In genomic region chr7:96209783-96210524, GRCm38 (mm10) we compare ENCODE assay signal across 8 mouse cellular contexts. TPM values are rescaled to one million over a fixed set of nuclear protein-coding genes. Genes with fewer than 3 reads are reported as not detected.
A peak's percentile ranks its signal among the peaks of the same experiment; 100 is the strongest.
DNase-seq lines count a peak whose midpoint lies in the region; ATAC-seq lines count a peak whose summit lies in the region.

No protein-coding gene starts in this region.

- H3K4me2 ChIP-seq in forebrain, embryonic 11.5 days (ENCODE audit: low read depth, low read length, severe bottlenecking): peak overlapping the region; percentile 94
- peak overlapping the region; percentile 89 for H3K4me2 ChIP-seq in hindbrain, embryonic 14.5 days (replicated peaks)
- peak overlapping the region; percentile 98 for H3K4me2 ChIP-seq in stomach, embryonic 15.5 days

- peak overlapping the region; percentile 76 for H3K4me3 ChIP-seq in forebrain, embryonic 11.5 days (ENCODE audit: low read depth, low read length)
- peak overlapping the region; percentile 77 for H3K4me3 ChIP-seq in hindbrain, embryonic 14.5 days (replicated peaks; ENCODE audit: low read length)
- H3K4me3 ChIP-seq in midbrain, embryonic 10.5 days: peak overlapping the region; percentile 87
- peak overlapping the region; percentile 70 for H3K4me3 ChIP-seq in stomach, embryonic 15.5 days (replicated peaks)

- peak overlapping the region; percentile 83 for H3K27ac ChIP-seq in forebrain, embryonic 11.5 days (ENCODE audit: low read depth, low read length)
- peak overlapping the region; percentile 94 for H3K27ac ChIP-seq in hindbrain, embryonic 14.5 days
- peak overlapping the region; percentile 95 for H3K27ac ChIP-seq in midbrain, embryonic 10.5 days (replicated peaks)
- peak overlapping the region; percentile 78 for H3K27ac ChIP-seq in stomach, embryonic 15.5 days

- H3K36me3 ChIP-seq in forebrain, embryonic 11.5 days (ENCODE audit: control insufficient read depth, insufficient read depth, low read length): no peaks in the 10 kb centered on the region
- no peaks in the 10 kb centered on the region for H3K36me3 ChIP-seq in hindbrain, embryonic 14.5 days (replicated peaks; ENCODE audit: control insufficient read depth, insufficient read depth)
- no peaks in the 10 kb centered on the region for H3K36me3 ChIP-seq in midbrain, embryonic 10.5 days
- H3K36me3 ChIP-seq in stomach, embryonic 15.5 days: no peaks in the 10 kb centered on the region

- H3K4me1 ChIP-seq in forebrain, embryonic 11.5 days (replicated peaks; ENCODE audit: control insufficient read depth, insufficient read depth, low read length): peaks cover 13% of the 10 kb centered on the region; the same call in 1 of the 2 replicates
- H3K4me1 ChIP-seq in hindbrain, embryonic 14.5 days (replicated peaks; ENCODE audit: control insufficient read depth, insufficient read depth, low read length): peaks cover 21% of the 10 kb centered on the region
- peaks cover 54% of the 10 kb centered on the region for H3K4me1 ChIP-seq in midbrain, embryonic 10.5 days
- H3K4me1 ChIP-seq in stomach, embryonic 15.5 days: peaks cover 14% of the 10 kb centered on the region

- peak overlapping the region; percentile 96 for H3K9ac ChIP-seq in forebrain, embryonic 11.5 days (ENCODE audit: low read length)
- peak overlapping the region; percentile 90 for H3K9ac ChIP-seq in hindbrain, embryonic 14.5 days
- peak overlapping the region; percentile 69 for H3K9ac ChIP-seq in stomach, embryonic 15.5 days

- no peaks in the 10 kb centered on the region for H3K27me3 ChIP-seq in forebrain, embryonic 11.5 days (ENCODE audit: control insufficient read depth, insufficient read depth, low read length)
- H3K27me3 ChIP-seq in hindbrain, embryonic 14.5 days (ENCODE audit: control insufficient read depth, insufficient read depth, low read length): peaks cover 5% of the 10 kb centered on the region; the same call in 1 of the 2 replicates
- H3K27me3 ChIP-seq in midbrain, embryonic 10.5 days (ENCODE audit: low read depth, poor library complexity, severe bottlenecking): peaks cover 67% of the 10 kb centered on the region
- 0 out of 2 replicates have a peak, but pooled peaks cover 7% of the 10 kb centered on the region for H3K27me3 ChIP-seq in stomach, embryonic 15.5 days (replicated peaks)

- under 1% methylated on average over 66 of the region's 75 CpGs for WGBS in forebrain, embryonic 11.5 days
- WGBS in hindbrain, embryonic 14.5 days: 1% methylated on average over 62 of the region's 75 CpGs
- WGBS in midbrain, embryonic 10.5 days: under 1% methylated on average over 60 of the region's 75 CpGs
- WGBS in stomach, embryonic 15.5 days: under 1% methylated on average over 65 of the region's 75 CpGs

- ATAC-seq in forebrain, embryonic 11.5 days (replicated peaks; ENCODE audit: low FRiP score): peak; percentile 68
- ATAC-seq in hindbrain, embryonic 14.5 days (ENCODE audit: low FRiP score): peak; percentile 75
- peak; percentile 41 for ATAC-seq in stomach, embryonic 15.5 days (ENCODE audit: insufficient read depth, low FRiP score, low read depth)

- peak; percentile 33 for DNase-seq in NIH3T3 (ENCODE audit: low read depth)
- peak; percentile 51 to 66 for DNase-seq in adrenal gland, postnatal 36 days
- peak; percentile 84 for DNase-seq in forebrain, embryonic 11.5 days (ENCODE audit: low spot score)
- DNase-seq in hindbrain, embryonic 14.5 days (ENCODE audit: low spot score): peak; percentile 71
- DNase-seq in left cerebral cortex, adult 8-10 months (ENCODE audit: low spot score in 2 of 2): peak; percentile 56 to 63
- DNase-seq in midbrain, embryonic 10.5 days (ENCODE audit: low spot score): peak; percentile 80
- no peak for DNase-seq in spleen, adult 12 weeks (ENCODE audit: low spot score)

- H3K9me3 ChIP-seq in forebrain, embryonic 11.5 days (ENCODE audit: control insufficient read depth, low read length): no peaks in the 10 kb centered on the region
- no peaks in the 10 kb centered on the region for H3K9me3 ChIP-seq in hindbrain, embryonic 14.5 days (ENCODE audit: control insufficient read depth, low read length)
- no peaks in the 10 kb centered on the region for H3K9me3 ChIP-seq in midbrain, embryonic 10.5 days (replicated peaks)
- H3K9me3 ChIP-seq in stomach, embryonic 15.5 days: no peaks in the 10 kb centered on the region

RNA-seq across cellular contexts. Expression of gene Tenm4, which starts 38.9 kb away (rescaled TPM):
- total RNA-seq in adrenal gland, postnatal 36 days (2021): 10 to 100 TPM; 14.3 to 18.7 TPM
- polyA plus RNA-seq in forebrain, embryonic 11.5 days (2014; fragmentation: Nextera tagmentation; extraction: Ambion mirVana): 47.9 and 52.2 TPM in 2 replicates
- 37.5 and 38.1 TPM in 2 replicates for polyA plus RNA-seq in hindbrain, embryonic 14.5 days (2014; fragmentation: Nextera tagmentation; extraction: Ambion mirVana)
- 100 to 1,000 TPM; 118 to 143 (median 135) TPM for total RNA-seq in left cerebral cortex, adult 8-10 months (2022)
- polyA plus RNA-seq in midbrain, embryonic 10.5 days (2016; fragmentation: Nextera tagmentation; extraction: Ambion mirVana): 26.5 and 27.4 TPM in 2 replicates
- polyA plus RNA-seq in stomach, embryonic 15.5 days (2015; fragmentation: Nextera tagmentation; extraction: Ambion mirVana): 24.0 and 26.2 TPM in 2 replicates
